Mouse (Mus musculus) monocyte, adult 59 days (primary cell): ENCODE measurements around the gene Fancf. TPM values are rescaled to one million over a fixed set of nuclear protein-coding genes. Genes with fewer than 3 reads are reported as not detected.

Source experiments
- total RNA-seq, 2 experiments: library from RNA; stranded (reverse); gene quantifications; one replicate each; pipeline ENCODE4 v1.2.4; 2023

Fancf gene
- 1 to 10 TPM; 2.2 TPM for total RNA-seq

GRCm38 (mm10) chr7:51862097-51862492, at the start of gene Fancf:
TSS of gene Fancf (minus strand) at chr7:51862267.

GRCm38 (mm10) chr7:51861250-51862096, 594 bp downstream of the Fancf start, which contains the start of gene Gas2:
TSS of gene Gas2 (plus strand) at chr7:51862015.

Other genes starting within 250 kb of the Fancf start
- gene Slc17a6, start 240.3 kb downstream of the Fancf start, total RNA-seq = not detected
- 1 to 10 TPM; 2.8 to 5.7 TPM for gene Gas2, start 252 bp downstream of the Fancf start, total RNA-seq
- 1 to 10 TPM; 4.1 to 5.2 TPM for gene Svip, start 143.8 kb upstream of the Fancf start, total RNA-seq
- gene 1700015G11Rik, start 153.5 kb upstream of the Fancf start, total RNA-seq = not detected